Mouse (Mus musculus): Measurements from ENCODE around the gene Cyp4a14.
"Not testable (repeated sequence)": the region's sequence is repeated elsewhere in the genome, so short reads cannot be mapped to it uniquely, and the experiment has no call there.

Cyp4a14 gene

GRCm38 (mm10) chr4:115496001-115496400, at the start of gene Cyp4a14:
Gene Cyp4a14 (minus strand): TSS chr4:115496142.
- no peak for DNase-seq (ENCODE audit: inconsistent age in 2 of 2, low spot score in 1 of 2)

- DNase-seq (ENCODE audit: inconsistent age in 2 of 2, low spot score in 1 of 2) = no peak
These were observed 49.2 kb upstream of the Cyp4a14 start for GRCm38 (mm10) chr4:115545101-115545500.

DNA sequence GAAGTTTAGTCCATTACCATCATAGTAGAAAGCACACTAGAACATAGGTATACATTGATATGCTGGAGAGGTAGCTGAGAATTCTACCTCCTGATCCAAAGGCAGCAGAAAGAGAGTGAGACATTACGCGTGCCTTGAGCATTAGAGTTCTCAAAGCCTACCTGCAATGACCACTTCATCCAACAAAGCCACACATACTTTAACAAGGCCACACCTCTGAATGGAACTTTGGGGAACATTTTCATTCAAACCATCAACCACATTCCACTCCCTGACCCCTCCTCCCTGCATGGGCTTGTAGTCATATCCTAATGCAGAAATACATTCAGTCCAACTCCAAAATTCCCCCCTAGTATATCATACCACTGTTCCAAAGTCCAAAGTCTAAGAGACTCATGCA, 25.8 kb upstream of the Cyp4a14 start:
- no peak for DNase-seq (ENCODE audit: inconsistent age in 2 of 2, low spot score in 1 of 2)

DNA sequence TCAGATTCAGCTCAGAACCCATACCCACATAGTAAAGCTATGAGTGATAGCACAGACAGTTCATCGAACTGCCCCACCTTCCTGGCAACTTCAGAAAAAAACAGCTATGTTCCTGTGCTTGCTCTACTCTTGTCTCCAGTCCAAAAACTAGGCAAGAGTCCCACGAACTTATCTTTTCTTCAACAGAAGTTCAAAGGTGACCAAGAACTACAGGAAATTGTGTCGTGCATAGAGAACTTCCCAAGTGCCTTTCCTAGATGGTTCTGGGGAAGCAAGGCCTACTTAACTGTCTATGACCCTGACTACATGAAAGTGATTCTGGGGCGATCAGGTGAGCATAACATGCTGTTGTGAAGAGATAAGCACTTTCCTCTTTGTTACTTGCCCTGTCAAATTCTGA, 23.5 kb upstream of the Cyp4a14 start:
- DNase-seq (ENCODE audit: inconsistent age in 2 of 2, low spot score in 1 of 2) = peak in 1 of 2 experiments; percentile 26

- not testable (repeated sequence) for DNase-seq (ENCODE audit: inconsistent age in 2 of 2, low spot score in 1 of 2)
These were observed 22.1 kb upstream of the Cyp4a14 start, which contains the start of gene Cyp4a10 for GRCm38 (mm10) chr4:115518000-115518399. Gene Cyp4a10 (plus strand): TSS chr4:115518264.

GRCm38 (mm10) chr4:115513964-115514363, 18.0 kb upstream of the Cyp4a14 start:
- peak; percentile 19 to 36 for DNase-seq (ENCODE audit: inconsistent age in 2 of 2, low spot score in 1 of 2)

DNA sequence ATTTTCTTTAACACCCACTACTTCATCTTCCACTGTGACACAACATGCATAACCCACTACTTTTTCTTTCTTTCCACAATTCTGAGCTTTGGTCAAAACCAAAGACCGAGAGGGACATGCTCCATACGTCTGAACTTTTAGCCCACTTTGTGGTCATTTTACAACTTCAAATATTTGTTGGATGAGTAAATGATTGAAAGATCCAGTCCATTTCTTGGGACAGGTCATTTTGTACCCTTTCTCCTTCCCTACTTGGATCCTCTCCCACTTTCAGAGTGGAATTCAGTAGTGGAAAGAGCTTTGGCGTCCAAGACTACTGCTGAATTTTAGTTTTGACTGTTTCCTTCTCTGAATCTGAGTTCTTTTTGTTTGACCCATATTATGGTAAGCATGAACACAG, 1.5 kb upstream of the Cyp4a14 start:
- peak in 1 of 2 experiments; percentile 23 for DNase-seq (ENCODE audit: inconsistent age in 2 of 2, low spot score in 1 of 2)

GRCm38 (mm10) chr4:115481006-115481652, 14.8 kb downstream of the Cyp4a14 start:
- no peak for DNase-seq (ENCODE audit: inconsistent age in 2 of 2, low spot score in 1 of 2)

DNA sequence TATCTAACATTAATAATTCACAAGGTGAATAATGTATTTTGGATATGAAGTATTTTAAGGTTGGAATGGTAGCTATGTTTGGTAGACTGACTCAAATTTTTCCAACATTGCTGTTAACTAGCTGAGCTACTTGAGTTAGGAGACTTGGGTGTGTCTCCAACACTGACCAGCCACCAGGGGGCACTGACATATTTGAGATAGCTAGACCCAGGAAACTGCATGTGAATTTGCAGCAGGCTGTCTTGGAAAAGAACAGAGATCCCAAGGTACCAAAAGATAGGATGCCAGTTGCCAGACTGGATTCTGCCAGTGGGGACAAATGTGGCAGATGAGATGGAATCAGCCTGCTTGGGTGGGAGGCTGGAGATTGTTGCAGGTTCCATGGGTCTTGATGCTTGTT, 19.9 kb downstream of the Cyp4a14 start:
- peak; percentile 39 to 72 for DNase-seq (ENCODE audit: inconsistent age in 2 of 2, low spot score in 1 of 2)

- not testable (repeated sequence) for DNase-seq (ENCODE audit: inconsistent age in 2 of 2, low spot score in 1 of 2)
These were observed 22.4 kb downstream of the Cyp4a14 start for GRCm38 (mm10) chr4:115473585-115473984.

GRCm38 (mm10) chr4:115452304-115452703, 43.6 kb downstream of the Cyp4a14 start, which contains the start of gene Cyp4a30b:
Gene Cyp4a30b (plus strand): TSS chr4:115452604.
- no peak for DNase-seq (ENCODE audit: inconsistent age in 2 of 2, low spot score in 1 of 2)

GRCm38 (mm10) chr4:115450577-115451137, 45.3 kb downstream of the Cyp4a14 start:
- DNase-seq (ENCODE audit: inconsistent age in 2 of 2, low spot score in 1 of 2) = no peak
